Mouse (Mus musculus) left cerebral cortex, postnatal 14 days (tissue): ENCODE data around the gene Dlg5. TPM values are rescaled to one million over a fixed set of nuclear protein-coding genes. Genes with fewer than 3 reads are reported as not detected.

Experiments used
- DNase-seq, 2 experiments: peaks; one replicate each; pipeline ENCODE4 v3.0.0; 2021 to 2022; ENCODE audit warnings: low spot score in 2 of 2, mixed read lengths in 1 of 2
- intact Hi-C: fragments of 180-260 bp; cut with DNase I; formaldehyde crosslinking; loops from one replicate; pipeline ENCODE4 v1.15.1; 2025
- total RNA-seq, 2 experiments: library from RNA; stranded (reverse); gene quantifications; 2 replicates each; pipeline ENCODE4 v1.2.3; 2021

Dlg5 gene
- total RNA-seq, 2 experiments from 2014 or later: 37.3 to 41.9 TPM

DNA sequence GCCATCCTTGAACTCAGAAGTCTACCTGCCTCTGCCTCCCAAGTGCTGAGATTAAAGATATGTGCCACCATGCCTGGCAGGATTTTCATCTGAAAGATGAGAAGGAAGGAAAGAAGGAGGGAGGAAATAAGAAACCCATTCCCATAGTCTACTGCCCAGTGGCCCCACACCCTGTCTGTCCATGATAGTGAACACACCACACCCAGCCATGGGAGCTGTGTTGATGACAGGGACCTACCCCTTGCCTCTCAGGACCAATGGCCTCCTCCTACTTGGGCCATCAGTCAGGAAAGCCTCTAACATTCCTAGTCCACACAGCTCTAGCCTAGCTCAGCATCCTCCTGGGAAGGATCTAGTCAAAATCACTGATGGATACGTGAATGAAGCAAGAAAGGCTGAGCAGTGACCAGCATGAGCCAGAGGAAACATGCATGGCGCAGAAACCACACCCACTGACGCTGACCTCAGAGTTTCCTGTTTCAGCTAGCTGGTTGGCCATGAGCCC lies 102.7 kb downstream of the Dlg5 start:
- intact Hi-C loops: no loop called here

DNA sequence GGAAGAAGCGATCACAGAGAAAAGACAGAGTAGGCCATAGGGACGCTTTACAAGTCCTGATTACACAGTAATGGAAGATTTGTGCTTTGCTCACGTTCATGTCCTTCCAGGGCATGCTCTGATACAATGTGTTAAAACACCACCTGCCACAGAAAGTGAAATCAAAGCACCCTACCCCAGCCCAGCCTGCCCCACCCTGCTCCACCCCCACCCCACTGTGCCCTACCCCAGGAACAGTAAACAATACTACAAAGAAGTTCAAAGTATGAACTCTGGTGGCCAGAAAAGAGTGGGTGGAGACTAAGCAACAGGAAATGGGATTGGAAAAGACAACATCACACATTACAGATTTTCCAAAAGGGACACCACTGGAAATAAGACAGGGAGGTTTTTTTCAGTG lies 104.0 kb downstream of the Dlg5 start:
- DNase-seq: no peak
- intact Hi-C loops: no loop called here

More for the DNA sequence above, 102.7 kb downstream of the Dlg5 start:
- DNase-seq: no peak

DNA sequence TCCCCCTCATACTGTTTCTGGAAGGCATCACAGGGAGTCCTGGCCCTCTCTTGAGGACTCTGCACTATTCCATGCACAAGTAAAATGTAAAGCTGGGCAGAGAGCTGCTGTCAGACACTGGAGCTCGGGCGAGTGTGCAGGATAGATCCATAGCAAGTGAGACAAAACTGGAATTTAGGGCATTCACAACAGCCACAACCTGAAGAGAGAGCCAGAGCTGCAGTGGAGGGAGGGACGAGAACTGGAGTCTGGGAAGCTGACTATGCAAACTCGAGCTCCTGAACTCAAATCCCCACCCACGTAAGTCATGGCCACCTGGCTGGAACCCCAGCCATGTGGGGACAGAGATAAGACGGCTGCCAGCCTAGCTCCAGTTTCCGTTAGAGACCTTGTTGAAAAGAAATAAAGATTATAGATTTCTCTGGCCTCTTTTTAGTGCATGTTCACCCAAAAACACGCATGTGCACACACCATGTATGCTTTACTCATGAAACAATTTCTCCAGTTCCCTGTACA lies 105.4 kb downstream of the Dlg5 start:
- no peak for DNase-seq
- intact Hi-C loops: no loop called here

DNA sequence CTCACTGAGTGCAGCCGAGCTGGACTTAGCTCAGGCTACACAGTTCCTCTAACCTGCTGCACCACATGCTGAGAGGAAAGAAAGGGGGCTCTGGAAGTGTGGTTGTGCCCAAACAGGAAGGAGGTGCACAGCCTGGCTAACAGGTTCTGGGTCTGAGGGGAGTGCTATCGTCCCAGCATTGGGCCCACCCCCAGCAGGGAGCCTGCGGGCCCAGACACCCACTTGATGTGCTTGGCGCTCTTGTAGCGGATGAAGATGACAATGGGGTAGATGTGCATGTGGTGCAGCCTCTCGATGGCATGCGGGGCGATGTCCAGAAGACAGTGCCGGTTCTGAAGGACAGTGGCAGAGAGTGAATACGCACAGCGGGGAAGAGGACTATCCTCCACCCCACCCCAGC lies 108.8 kb downstream of the Dlg5 start:
- intact Hi-C loops: no loop called here
- no peak for DNase-seq

DNA sequence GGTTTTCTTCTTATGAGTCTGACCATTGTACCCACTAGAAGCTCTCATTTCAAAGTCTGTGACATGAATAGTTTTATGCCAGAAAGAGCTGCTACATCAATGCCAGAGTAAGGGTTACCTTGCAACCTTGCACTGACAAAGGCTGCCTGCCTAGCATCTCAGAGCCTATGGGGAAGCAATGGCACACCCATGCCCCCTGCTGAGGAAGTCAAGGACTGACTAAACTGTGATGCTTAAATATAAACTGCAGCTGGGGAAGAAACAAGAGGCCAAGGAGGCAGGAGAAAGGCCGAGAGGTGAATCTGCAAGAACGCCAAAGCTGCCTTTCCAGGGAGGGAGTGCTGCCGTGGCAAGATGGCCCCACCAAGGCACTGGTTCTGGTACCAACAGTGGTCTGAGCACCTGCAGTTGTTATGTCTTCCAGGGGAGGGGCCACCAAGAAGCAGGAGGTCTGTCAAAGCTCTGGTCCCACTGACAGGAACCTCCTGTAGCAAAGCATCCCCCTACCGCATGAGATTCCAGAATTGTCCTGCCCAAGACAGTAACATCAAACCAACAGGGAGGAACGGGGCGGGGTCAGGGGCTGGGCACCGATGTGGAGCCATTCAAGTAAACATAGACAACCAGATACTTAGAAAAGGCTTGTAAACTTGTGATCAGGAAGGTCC lies 111.0 kb downstream of the Dlg5 start:
- intact Hi-C loops: no loop called here
- no peak for DNase-seq

DNA sequence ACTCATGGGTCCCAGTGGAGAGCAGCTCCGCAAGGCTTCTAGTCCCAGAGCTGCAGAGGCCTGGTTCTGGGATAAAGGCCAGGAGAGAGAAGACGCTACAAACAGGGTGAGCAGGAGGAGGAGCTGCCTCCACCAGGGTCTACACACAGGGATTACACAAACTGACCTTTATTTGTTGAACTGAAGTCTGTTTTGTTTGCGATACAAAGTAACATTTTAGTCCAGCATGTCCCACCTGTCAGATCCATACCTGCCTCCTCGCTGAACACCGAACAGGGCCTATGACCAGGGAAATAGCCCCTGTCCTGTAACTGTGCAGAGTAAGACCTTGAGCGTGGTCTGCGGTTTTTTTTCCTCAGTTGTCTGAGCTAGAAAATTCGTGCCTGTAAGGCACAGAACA lies 111.9 kb downstream of the Dlg5 start:
- intact Hi-C loops: no loop called here
- no peak for DNase-seq

DNA sequence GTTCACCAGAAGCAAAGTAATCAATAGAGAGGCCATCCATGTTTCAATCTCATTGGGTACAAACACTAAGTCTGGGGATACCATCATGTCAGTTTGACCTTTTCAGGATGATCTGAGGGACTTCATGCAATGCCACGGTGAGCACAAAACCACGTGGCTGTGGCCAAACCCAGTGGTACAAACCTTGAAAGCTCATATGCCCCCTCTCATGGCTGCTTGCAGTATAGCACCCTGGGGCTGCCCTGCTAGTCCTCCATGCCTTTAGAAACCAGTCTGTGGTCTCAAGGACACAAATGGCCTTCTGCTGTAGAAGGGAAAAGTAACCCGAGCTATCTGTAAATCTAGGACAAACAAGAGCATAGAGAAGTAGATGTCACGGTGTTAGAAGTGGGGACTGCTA lies 113.6 kb downstream of the Dlg5 start:
- intact Hi-C loops: no loop called here
- peak; percentile 26 to 55 for DNase-seq

DNA sequence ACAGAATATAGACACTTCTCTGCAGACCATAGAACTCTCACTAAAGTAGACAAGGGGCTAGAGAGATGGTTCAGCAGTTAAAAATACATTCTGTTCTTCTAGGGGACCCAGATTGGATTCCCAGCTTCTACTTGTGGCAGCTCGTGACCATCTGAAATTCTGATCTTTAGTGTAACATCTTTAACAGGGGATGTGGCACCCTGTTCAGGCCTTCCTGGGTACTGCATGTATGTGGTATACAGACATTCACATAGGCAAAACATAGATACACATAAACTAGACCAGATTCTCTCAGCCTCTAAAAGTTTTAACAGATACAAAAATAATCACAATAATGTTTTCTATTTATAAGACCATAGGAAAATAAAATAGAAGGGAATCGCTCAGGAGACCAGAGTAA lies 120.7 kb downstream of the Dlg5 start:
- intact Hi-C loops: no loop called here

DNA sequence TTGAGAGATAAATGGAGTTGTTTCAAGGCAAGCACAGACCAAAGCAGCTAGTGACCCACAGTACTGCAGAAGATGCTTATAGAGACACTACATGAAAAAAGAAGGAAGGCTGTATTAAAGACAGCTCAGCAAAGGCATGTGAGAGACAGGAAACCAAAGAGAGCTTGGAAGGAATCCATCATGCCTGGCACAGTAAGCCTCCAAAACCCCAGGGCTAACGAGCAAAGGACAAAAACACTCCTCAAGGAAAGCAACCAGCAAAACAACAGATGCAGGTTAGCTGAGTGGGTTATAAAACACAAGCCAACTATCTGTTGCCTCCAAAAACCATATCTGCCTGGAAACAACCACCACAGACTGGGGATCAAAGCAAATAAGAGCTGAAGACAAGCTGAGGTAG lies 121.5 kb downstream of the Dlg5 start:
- DNase-seq: no peak
- intact Hi-C loops: no loop called here

More for the DNA sequence above, 120.7 kb downstream of the Dlg5 start:
- no peak for DNase-seq

DNA sequence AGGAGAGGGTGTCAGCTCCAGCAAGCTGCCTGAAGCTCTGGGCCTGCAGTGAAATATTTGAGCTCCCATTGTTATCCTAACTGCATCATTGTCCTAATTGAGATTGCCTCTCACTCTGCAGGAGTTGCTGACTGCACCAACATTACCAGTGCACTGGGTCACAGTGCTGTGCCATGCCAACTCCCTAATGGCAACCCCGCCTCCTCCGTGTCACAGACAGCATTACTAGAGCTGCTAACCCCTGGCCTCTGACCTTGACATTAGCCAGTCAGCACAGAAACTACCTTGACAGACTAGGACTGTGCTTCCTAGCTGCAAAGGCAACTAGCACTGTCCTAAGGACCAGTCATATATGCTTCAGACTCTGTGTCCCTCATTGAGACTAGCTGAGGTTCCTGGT lies 139.0 kb downstream of the Dlg5 start:
- intact Hi-C loops: no loop called here
- no peak for DNase-seq

DNA sequence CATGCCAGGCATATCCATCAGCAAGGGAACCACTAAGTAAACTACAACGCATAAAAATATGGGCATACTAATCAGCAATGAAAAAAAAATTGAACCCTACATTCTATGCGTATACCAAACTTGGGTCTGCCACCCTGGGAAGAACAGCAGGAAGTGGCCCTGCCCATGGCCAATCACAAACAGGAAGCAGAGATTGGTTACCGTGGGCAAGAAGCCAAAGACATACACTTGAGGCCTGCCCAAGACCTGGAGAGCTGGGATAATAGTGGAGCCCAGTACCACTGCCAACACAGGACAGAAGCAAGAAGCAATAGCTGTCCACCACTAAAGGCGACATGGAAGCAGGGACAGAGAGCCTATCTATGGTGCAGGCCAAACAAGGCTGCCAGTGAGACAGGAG lies 146.9 kb downstream of the Dlg5 start:
- no peak for DNase-seq
- intact Hi-C loops: no loop called here

DNA sequence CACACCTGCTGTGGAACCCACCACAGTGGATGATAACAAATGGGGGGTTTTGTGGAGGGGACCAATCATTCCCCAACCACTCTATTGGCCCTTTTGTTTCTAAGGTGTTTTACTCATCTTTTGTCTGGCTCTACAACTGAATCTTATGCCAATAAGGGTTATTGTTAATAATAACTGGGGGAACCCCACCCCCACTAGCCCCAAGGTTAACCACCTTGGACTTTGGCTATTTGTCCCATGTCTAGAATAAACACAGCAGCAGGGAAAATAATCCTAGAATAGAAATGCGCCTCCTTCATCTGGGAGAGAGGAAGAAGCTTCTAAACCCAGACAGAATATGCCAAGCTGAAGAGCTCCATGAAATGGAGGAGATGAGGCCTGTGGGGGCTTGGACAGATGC lies 151.1 kb downstream of the Dlg5 start:
- intact Hi-C loops: no loop called here
- no peak for DNase-seq

DNA sequence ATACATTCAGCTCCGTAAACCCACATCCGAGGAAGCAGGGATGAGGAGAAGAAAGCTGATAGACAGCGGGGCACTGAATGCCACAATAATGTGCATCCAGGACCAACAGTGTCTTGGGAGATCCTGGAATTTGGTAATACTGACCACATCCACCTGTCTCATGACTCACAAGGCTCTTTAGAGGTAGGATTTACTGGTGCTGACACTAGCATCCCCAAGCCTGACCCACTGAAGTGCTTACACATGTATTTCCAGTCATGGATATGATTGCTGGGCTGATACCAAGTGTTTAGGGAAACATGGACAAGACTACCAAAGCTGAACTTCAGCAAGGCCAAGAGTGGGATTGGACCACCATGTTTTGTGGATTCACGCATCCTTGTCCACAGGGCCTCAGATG lies 152.5 kb downstream of the Dlg5 start:
- DNase-seq: no peak
- intact Hi-C loops: no loop called here

DNA sequence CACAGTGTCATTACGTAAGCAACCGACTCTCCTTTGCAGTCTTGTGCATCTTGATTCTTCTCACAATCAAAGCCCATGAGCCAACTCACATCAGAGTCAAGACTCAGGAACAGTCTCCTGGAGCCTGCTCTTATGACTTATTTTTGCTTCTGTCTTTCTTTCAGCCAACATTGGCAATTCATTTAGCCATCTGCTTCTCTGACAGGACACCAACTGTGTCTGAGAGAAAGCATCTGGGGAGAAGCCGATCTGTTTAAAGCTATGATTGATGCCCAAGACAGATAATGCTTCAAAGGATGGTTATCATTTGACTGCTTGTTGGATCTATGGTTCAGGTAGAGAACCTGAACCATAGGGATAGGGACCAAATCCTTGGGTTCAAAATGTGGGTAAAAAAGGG lies 153.3 kb downstream of the Dlg5 start:
- intact Hi-C loops: no loop called here
- DNase-seq: no peak

DNA sequence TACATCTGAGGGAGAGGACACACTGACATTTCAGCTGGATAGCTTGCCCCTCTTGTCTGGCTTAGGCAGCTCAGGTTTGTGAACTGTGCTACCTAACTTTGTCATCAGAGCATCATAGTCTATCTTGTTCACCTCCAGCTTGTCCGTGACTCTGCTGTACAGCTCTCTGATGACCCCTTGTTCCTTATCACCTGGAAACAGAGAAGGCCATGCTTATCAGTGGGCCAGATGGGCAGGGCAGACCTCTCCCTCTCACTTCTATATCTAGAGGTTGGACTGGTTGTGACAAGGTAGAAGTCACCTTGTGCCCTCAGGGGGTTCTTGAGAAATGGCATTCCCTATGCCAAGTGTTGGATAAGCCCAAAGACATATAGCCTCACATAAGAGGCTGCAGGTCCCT lies 154.9 kb downstream of the Dlg5 start:
- intact Hi-C loops: no loop called here
- no peak for DNase-seq

DNA sequence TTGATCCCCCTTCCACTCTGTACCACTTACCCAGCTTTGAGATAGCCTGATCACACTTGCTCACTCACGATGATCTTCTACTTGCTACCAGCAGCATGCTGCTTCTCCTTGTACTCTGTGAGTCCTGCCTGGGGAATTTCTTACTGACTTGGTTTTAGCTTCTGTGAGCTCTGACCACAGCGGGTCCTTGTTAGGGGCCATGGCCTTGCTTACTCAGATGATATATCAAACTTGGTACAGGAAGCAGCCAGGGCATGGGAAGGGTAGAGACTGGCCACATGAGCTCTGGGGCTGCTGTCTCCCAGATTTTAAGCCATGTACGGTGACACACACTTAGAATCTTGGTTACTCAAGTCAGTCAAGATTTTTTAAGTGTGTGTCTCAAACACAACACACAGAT lies 156.5 kb downstream of the Dlg5 start:
- intact Hi-C loops: no loop called here
- no peak for DNase-seq

DNA sequence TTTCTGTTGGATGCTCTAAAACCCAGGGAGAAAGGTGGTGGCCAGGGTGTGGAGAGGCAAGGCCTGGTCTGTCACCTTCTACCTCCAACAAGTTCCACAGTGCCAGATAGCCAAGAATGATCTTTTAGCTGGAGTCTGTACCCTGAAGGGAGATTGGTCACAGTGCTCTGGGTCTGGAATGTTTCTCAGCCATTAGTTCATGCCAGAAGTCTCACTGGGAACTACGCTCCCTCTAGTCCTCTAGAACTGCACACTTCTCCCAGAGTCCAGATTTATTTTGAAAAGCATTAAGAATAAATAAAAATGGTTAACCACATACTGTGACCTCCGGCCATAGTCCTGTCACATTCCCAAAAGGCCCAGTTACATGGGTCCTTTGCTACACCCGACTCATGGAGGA lies 158.3 kb downstream of the Dlg5 start:
- intact Hi-C loops: no loop called here
- no peak for DNase-seq

DNA sequence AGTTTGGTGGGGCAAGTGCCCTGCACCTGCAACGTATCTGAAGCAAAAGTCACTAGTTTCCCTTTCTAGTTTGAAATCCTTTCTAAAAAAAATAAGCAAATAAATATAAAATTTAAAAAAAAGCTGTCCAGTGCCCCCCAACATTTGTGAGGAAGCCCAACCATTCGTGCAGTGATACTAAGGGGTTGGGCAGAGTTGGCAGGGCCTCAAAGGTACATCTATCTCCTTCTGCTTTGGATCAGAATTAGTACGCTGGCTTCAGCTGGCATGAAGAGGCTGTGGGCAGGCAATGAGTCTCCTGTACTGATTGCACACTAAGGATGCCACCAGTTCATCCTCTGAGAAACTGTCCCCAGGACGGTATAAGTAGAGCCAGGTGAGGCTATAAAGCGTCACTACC lies 159.2 kb downstream of the Dlg5 start:
- intact Hi-C loops: no loop called here
- DNase-seq: no peak
